Mouse (Mus musculus) gastrocnemius, adult 2 months (tissue): Measurements from ENCODE around the gene Aebp2. TPM values are rescaled to one million over a fixed set of nuclear protein-coding genes. Genes with fewer than 3 reads are reported as not detected.

ENCODE experiments used
- DNase-seq: peaks from one replicate; pipeline ENCODE4 v3.0.0; 2022
- H3K27ac ChIP-seq: fragments of 200-600 bp; 2 replicates; pipeline ENCODE4 v1.8.1; 2022; ENCODE audit warnings: mild to moderate bottlenecking
- H3K4me3 ChIP-seq: fragments of 200-600 bp; 2 replicates; pipeline ENCODE4 v1.8.1; 2022; ENCODE audit warnings: mild to moderate bottlenecking, moderate library complexity
- CTCF ChIP-seq: fragments of 200-600 bp; IDR thresholded peaks from 2 replicates; pipeline ENCODE4 v1.8.1; 2022; ENCODE audit warnings: antibody characterized with exemption, mild to moderate bottlenecking, moderate library complexity
- intact Hi-C: fragments of 180-260 bp; cut with DNase I; formaldehyde crosslinking; loops from one replicate; pipeline ENCODE4 v1.15.1; 2025
- total RNA-seq, 2 experiments: library from RNA; stranded (reverse); gene quantifications; 2 replicates each; pipeline ENCODE4 v1.2.3; 2021

Gene Aebp2
- total RNA-seq, 2 experiments from 2014 or later, result 32.2 to 32.9 TPM

DNA sequence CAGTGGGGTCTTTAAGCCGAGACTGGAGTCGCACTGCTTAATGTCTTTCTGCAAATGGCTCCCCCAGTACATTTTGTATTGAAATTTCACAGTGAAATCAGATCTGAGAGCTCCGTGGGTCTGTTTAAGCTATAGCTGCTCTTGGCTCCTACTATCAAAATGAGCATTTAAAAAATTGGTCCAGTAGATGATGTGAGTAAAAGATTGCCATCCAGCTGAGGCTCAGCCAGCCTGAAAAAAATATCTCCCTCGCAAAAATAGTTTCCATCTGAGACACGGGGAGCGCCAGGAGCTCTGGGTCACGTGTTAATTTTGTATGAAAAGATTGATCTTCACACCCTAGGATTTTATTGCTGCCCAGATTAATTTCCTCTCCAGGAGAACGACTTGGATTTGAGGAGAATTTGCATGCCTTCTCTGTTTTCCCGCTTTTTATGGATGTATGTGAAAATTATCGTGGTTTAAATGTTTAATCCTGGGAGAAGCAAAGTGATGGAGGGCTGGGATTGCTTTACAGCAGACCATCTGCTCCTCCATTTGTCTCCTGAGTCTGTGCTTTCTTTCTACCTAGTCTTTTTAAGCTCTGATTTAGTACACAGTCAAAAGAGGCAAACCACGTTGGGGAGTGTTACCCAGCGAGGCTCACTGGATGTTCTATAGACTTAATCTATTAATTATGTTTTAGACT, 73.9 kb downstream of the Aebp2 start:
- Histone ChIP-seq H3K4me3 (no peak overlapping the region), H3K27ac (no peak overlapping the region)
- DNase-seq, result no peak
- TF ChIP-seq CTCF, result no peak
- intact Hi-C loops, result no loop called here

DNA sequence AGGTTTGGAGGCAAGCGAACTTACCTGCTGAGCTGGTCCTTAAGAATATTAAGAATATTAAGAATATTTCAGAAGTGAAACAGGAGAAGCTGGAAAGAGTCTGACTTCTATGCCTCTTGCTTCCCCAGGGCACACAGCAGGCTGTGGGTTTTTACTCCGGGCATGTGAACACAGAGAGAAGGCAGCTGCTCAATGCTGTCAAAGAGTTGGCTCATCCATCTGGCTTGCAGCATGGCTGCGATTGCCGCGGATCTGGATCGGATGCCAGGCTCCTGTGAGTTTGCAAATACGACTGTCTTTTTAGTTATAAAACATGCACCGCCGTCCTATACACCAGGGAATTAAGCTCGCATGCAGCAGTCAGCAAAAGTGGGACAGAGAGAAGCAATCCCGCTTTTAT, 75.5 kb downstream of the Aebp2 start:
- DNase-seq, result peak; percentile 75
- intact Hi-C loops, result no loop called here

DNA sequence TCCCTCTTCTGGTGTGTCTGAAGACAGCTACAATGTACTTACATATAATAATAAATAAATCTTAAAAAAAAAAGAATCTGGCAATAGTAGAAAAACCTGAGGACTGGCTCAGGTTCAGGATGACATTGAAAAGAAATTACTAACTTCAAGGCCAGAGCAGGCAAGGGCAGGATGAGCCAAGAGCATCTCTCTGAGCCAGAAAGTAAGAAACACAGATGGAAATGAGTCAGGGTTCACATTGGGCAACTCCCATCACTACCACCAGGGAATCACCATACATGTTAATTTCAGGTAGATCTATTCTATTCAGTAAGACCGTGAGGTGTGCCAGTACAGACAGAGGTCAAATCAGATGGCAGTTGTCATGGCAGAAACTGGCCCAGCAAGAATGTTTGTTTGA, 76.1 kb downstream of the Aebp2 start:
- TF ChIP-seq CTCF, result no peak
- H3K27ac ChIP-seq, result no peak overlapping the region
- intact Hi-C loops, result no loop called here

More for the DNA sequence above, 75.5 kb downstream of the Aebp2 start:
- peak overlapping the region; percentile 29; the same call in 1 of the 2 replicates for H3K4me3 ChIP-seq
- TF ChIP-seq CTCF, result no peak
- peak overlapping the region; percentile 13; the same call in 1 of the 2 replicates for H3K27ac ChIP-seq

DNA sequence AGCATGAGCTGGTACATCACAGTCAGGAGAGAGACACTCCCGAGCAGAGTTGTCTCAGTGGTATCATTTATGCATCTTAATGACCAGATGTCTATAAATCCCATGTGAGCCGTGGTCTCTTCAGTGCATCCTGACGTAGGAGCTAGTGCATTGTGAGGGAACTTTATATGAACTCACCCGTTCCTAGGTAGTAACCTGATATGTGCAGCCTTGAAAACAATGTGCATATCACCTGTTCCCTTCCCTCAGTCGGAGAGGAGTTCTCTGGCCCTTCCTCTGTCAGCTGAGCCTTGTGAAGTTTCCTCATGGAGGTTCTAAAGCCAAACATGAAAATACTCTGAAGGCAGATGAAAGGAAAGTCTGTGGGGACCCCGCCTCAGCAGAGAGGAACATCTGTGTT, 78.8 kb downstream of the Aebp2 start:
- Histone ChIP-seq H3K27ac (no peak overlapping the region), H3K4me3 (no peak overlapping the region)
- no peak for TF ChIP-seq CTCF
- no peak for DNase-seq
- intact Hi-C loops, result loop anchor here (10.0 kb wide), 1 partner anchor 226 kb away; no protein-coding TSS in a partner anchor

More for the DNA sequence above, 76.1 kb downstream of the Aebp2 start:
- DNase-seq, result no peak
- no peak overlapping the region for H3K4me3 ChIP-seq

DNA sequence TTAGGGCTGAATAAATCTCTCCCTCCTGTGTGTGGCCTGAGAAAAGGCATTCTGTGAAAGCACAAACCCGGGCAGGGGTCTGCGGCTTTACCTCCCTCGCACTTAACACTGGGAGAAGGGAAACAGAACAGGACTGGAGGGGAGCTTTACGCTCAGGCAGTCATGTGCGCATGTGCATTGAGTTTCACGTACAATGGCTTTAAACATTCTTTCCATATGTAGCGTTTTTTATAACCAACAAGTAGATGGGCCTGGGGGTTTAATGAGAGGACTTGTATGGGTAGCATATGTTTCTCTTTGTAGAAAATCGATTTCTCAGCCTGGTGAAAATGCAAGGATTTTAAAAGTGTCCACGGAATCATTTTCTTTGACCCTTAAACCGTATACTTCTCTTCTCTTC, 82.7 kb downstream of the Aebp2 start:
- Histone ChIP-seq H3K27ac (no peak overlapping the region), H3K4me3 (no peak overlapping the region)
- TF ChIP-seq CTCF, result no peak
- intact Hi-C loops, result loop anchor here (10.0 kb wide), 1 partner anchor 230 kb away; no protein-coding TSS in a partner anchor
- no peak for DNase-seq

DNA sequence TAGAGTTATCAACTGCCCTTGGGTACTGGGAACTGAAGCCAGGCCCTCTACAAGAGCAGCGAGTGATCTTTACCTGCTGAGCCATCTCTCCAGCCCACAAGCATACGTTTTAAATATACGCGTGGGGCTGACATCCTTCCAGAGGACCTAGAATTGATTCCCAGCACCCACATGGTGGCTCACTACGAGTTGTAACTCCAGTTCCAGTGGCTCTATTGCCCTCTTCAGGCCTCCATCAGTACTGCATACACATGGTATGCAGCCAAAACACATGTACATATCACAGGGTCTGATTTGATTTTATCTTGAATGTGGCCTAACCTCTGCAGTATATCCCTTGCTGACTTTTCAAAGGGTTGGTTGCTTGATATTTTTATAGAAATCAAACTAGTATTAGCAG, 83.6 kb downstream of the Aebp2 start:
- H3K27ac ChIP-seq, result no peak overlapping the region
- intact Hi-C loops, result loop anchor here (10.0 kb wide), 1 partner anchor 231 kb away; no protein-coding TSS in a partner anchor
- no peak overlapping the region for H3K4me3 ChIP-seq
- TF ChIP-seq CTCF, result 0 out of 2 replicates have a peak, but pooled peaks have one; percentile 0
- DNase-seq, result no peak

DNA sequence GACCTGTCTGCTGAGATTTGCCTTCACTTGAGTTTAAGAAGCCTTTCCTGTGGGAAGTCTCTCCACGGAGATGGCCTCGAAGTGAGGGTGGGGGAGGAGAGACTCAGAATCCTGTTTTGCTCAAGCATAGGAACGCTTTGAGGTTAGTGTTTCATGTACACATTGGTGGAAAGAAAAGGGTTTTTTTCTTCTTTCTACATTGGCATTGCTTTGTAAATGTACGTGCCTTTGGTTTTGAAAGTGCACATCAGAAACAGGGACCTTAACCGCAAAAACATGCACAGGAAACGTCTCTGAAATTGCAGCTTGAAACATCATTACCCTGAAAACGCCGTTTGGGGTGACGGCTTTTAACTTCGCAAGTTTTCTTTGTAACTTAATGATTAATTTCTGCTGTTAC, 85.6 kb downstream of the Aebp2 start:
- intact Hi-C loops, result loop anchor here (10.0 kb wide), 1 partner anchor 233 kb away; no protein-coding TSS in a partner anchor
- no peak for TF ChIP-seq CTCF
- no peak for DNase-seq
- H3K27ac ChIP-seq, result peak overlapping the region; percentile 16; the same call in 1 of the 2 replicates
- H3K4me3 ChIP-seq, result 0 out of 2 replicates have a peak overlapping the region, but pooled peaks have one; percentile 15

DNA sequence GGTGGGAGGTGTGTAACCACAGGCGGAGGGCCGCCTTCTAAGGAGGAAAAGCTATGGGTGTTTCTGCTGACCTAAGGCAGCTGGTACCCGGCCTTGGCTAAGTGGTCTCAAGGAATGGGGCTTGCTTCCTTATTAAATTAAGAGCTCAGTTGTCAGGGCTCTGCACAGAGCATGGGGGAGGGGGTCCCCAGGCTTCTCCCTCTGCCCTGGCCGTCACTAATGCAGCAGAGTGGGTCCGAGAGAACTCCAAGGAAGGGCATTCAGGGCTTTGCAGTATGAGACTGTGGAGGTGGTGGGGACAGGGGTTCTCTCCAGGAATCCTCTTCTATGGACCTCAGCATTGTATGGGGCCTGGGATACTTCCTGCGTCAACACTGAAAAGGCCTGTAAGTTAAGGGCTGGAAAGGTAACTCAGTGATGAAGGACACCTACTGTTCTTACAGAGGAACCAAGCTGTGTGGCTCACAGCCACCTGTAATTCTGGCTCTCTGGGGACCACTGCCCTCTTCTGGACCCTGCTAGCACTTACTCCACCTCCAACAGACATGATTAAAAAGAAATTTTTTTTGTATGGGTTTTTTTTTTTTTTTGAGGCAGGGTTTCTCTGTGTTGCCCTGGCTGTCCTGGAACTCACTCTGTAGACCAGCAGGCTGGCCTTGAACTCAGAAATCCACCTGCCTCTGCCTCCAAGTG, 87.1 kb downstream of the Aebp2 start:
- Histone ChIP-seq H3K4me3 (no peak overlapping the region), H3K27ac (no peak overlapping the region)
- DNase-seq, result no peak
- TF ChIP-seq CTCF, result no peak
- intact Hi-C loops, result loop anchor here (5.0 to 10.0 kb wide), 4 partner anchors 62 to 235 kb away; no protein-coding TSS in a partner anchor

DNA sequence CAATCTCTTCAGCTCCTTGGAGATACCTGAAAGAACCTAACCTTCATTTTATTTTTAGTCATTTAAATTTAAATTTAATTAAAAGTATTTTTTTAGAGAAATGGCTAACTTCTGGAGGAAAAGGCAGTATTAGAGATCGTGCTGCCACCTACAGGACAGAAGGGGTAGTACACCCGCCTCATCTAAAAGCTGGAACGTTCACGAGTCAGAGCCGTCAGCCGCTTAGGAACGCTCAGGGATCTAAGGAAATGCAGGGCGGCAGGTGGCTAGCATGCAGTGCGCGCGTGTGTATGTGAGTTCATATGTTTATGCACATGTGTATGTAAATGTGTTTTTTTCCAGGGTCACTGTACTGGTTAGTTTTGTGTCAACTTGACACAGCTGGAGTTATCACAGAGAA, 90.3 kb downstream of the Aebp2 start:
- intact Hi-C loops, result loop anchor here (5.0 to 10.0 kb wide), 3 partner anchors 65 to 142 kb away; no protein-coding TSS in a partner anchor
- peak; percentile 99; the same call in 1 of the 2 replicates for TF ChIP-seq CTCF
- DNase-seq, result peak; percentile 59
- Histone ChIP-seq H3K4me3 (no peak overlapping the region), H3K27ac (no peak overlapping the region)

DNA sequence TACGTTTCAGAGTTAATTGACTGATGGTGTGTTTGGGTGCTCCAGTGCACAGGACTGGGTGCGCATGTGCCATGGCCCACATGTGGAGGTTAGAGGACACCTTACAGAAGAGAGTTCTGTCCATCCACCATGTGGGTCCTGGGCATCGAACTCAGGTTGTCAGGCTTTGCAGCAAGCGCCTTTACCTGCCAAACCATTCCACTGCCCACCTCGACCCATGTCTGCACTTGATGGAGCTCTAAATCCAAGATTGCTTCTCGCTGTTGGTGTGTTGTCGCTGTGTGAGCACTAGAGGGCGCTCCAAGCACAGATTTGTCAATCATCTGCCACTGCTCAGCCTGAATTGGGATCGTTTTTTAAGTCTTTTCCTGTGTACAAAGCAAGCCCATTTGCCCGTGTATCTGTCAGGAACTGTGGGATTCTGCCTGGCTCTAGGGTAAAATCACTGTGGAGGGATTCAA, 92.5 kb downstream of the Aebp2 start:
- Histone ChIP-seq H3K4me3 (no peak overlapping the region), H3K27ac (no peak overlapping the region)
- DNase-seq, result peak; percentile 71
- intact Hi-C loops, result loop anchor here (5.0 to 10.0 kb wide), 3 partner anchors 68 to 140 kb away; no protein-coding TSS in a partner anchor
- peak; percentile 95; the same call in 1 of the 2 replicates for TF ChIP-seq CTCF

DNA sequence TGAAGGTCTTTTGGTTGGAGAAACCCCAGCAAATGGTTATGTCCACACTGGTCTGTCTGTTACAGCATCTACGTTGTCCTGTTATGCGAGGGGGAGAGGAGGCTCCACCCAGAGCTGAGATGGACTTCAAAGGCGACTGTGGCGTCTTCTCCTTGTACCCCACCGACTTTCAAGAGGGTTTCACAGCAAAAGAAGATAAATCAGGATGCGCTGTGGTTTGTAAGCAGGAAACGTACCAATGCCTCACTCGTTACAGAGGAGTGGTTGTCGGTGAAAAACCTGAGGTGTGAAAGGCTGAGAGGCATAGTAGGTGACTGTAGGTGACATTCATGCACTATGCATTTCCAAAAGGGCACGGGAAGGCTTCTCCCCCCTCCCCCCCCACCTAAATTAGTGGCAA, 99.6 kb downstream of the Aebp2 start:
- no peak for DNase-seq
- no peak for TF ChIP-seq CTCF
- intact Hi-C loops, result no loop called here
- Histone ChIP-seq H3K27ac (no peak overlapping the region), H3K4me3 (no peak overlapping the region)

Other genes starting within 250 kb of the Aebp2 start
- gene Plekha5, start 198.6 kb upstream of the Aebp2 start, total RNA-seq, result 10 to 100 TPM in 1 of 2 experiments, 1 to 10 TPM in 1; 10.0 to 12.9 TPM
- gene Gm11077, start 106.6 kb downstream of the Aebp2 start, total RNA-seq, result not detected